Mouse (Mus musculus) stomach, embryonic 14.5 days (tissue): ENCODE measurements around the gene Ankdd1b. TPM values are rescaled to one million over a fixed set of nuclear protein-coding genes. Genes with fewer than 3 reads are reported as not detected.

Source experiments
- ATAC-seq: fragments of 200-750 bp; cut with Nextera tagmentation; 2 replicates; pipeline ENCODE4 v1.8.0; 2017; ENCODE audit warnings: low read depth, moderate TSS enrichment; ENCODE audit not compliant: insufficient number of reproducible peaks, insufficient read depth, low FRiP score
- H3K27ac ChIP-seq: fragments of 300-500 bp; sonication (generic); 2 replicates; pipeline ENCODE4 v1.5.1; 2014; ENCODE audit warnings: mild to moderate bottlenecking, low read length, moderate library complexity, mixed read lengths
- H3K27me3 ChIP-seq: fragments of 300-500 bp; sonication (generic); 2 replicates; pipeline ENCODE4 v1.6.1; 2014; ENCODE audit warnings: low read length, control low read depth, mixed read lengths; ENCODE audit not compliant: control insufficient read depth, insufficient read depth
- H3K36me3 ChIP-seq: fragments of 300-500 bp; sonication (generic); 2 replicates; pipeline ENCODE4 v1.6.1; 2014; ENCODE audit warnings: mild to moderate bottlenecking, control low read depth, low read length, moderate library complexity, mixed read lengths; ENCODE audit not compliant: control insufficient read depth, insufficient read depth
- H3K4me1 ChIP-seq: fragments of 300-500 bp; sonication (generic); 2 replicates; pipeline ENCODE4 v1.6.1; 2014; ENCODE audit warnings: low read length, control low read depth, mixed read lengths; ENCODE audit not compliant: control insufficient read depth, insufficient read depth
- H3K4me2 ChIP-seq: fragments of 300-500 bp; sonication (generic); replicated peaks from 2 replicates; pipeline ENCODE4 v1.6.1; 2014; ENCODE audit warnings: low read depth, low read length, control low read depth
- H3K4me3 ChIP-seq: fragments of 300-500 bp; sonication (generic); 2 replicates; pipeline ENCODE4 v1.5.1; 2014; ENCODE audit warnings: low read depth, low read length, control low read depth
- H3K9ac ChIP-seq: fragments of 300-500 bp; sonication (generic); replicated peaks from 2 replicates; pipeline ENCODE4 v1.6.1; 2014; ENCODE audit warnings: low read depth, mild to moderate bottlenecking, control low read depth, low read length, moderate library complexity, mixed read lengths
- H3K9me3 ChIP-seq: fragments of 300-500 bp; sonication (generic); 2 replicates; pipeline ENCODE4 v1.6.1; 2016; ENCODE audit warnings: low read depth, low read length, control low read depth; ENCODE audit not compliant: control insufficient read depth
- WGBS: fragments of 180-500 bp; shearing (Covaris S2); extraction: QIAGEN DNeasy Blood & Tissue Kit; methylation state at CpG from one replicate; pipeline ENCODE4 v1.1.7; 2014; 5-methylcytosine and 5-hydroxymethylcytosine counted together
- polyA plus RNA-seq: library from polyadenylated mRNA; unstranded; fragments of >200 nt; fragmentation: Nextera tagmentation; extraction: Ambion mirVana; gene quantifications from 2 replicates; pipeline ENCODE4 v1.2.1, GENCODE M21; 2014

Ankdd1b gene
- polyA plus RNA-seq, 1 experiment from 2014 or later, result 0.33 TPM

DNA sequence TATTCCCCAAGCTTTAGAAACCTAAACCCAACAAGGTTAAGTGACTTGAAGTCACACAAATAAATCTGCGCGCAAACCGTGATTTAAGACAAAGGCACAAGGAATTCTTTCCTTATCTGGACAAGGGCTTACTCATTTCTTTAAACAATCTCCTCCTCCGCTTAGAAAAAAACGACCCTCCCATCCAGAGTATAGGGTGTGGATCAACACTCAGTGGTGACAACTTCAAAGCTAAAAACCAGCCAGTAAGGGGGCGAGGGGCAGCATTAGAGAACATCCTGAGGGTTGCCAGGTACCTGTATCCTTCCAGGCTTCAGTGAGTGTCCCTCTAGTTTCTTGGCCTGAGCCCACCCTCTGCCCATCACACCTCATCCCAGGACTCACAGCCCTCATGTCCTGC is 442 bp downstream of the Ankdd1b start:
- no peak overlapping the region for H3K9ac ChIP-seq
- WGBS, result 47% methylated on average over 6 of the region's 6 CpGs
- no peak overlapping the region for H3K4me3 ChIP-seq
- H3K4me1 ChIP-seq, result no peaks in the 10 kb centered on the region
- no peak overlapping the region for H3K27ac ChIP-seq
- H3K36me3 ChIP-seq, result no peaks in the 10 kb centered on the region
- no peaks in the 10 kb centered on the region for H3K9me3 ChIP-seq
- no peak for ATAC-seq
- no peak overlapping the region for H3K4me2 ChIP-seq
- no peaks in the 10 kb centered on the region for H3K27me3 ChIP-seq

DNA sequence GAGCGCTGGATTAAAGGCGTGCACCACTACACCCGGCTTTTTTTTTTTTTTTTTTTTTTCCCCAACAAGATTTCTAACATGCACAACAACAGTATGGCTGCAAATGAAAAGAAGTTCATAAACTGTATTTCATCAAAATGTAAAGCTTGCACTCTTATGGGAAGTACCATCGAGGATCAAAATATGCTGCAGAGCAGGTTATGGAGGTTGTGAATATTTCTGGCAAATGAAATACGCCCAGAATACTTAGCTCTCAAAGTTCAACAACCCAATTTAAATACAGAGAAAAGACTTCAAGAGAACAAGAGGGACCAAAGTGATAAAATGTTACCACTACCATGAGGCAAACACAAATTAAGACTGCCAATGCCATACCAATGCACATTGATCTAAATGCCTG is 2.3 kb downstream of the Ankdd1b start:
- Histone ChIP-seq H3K9ac (no peak overlapping the region), H3K4me3 (no peak overlapping the region), H3K4me2 (no peak overlapping the region), H3K27ac (no peak overlapping the region), H3K36me3 (no peaks in the 10 kb centered on the region), H3K9me3 (no peaks in the 10 kb centered on the region), H3K4me1 (no peaks in the 10 kb centered on the region), H3K27me3 (no peaks in the 10 kb centered on the region)
- WGBS, result 84% methylated on average over 5 of the region's 5 CpGs
- ATAC-seq, result no peak

GRCm38 (mm10) chr13:96465315-96465714 is 5.7 kb downstream of the Ankdd1b start:
- no peak overlapping the region for H3K9ac ChIP-seq
- no peak overlapping the region for H3K27ac ChIP-seq
- H3K4me1 ChIP-seq, result 0 out of 2 replicates have a peak, but pooled peaks cover 3% of the 10 kb centered on the region
- H3K4me2 ChIP-seq, result no peak overlapping the region
- no peak overlapping the region for H3K4me3 ChIP-seq
- no peaks in the 10 kb centered on the region for H3K9me3 ChIP-seq
- no peaks in the 10 kb centered on the region for H3K27me3 ChIP-seq
- no peak for ATAC-seq
- 52% methylated on average over 5 of the region's 5 CpGs for WGBS
- no peaks in the 10 kb centered on the region for H3K36me3 ChIP-seq

DNA sequence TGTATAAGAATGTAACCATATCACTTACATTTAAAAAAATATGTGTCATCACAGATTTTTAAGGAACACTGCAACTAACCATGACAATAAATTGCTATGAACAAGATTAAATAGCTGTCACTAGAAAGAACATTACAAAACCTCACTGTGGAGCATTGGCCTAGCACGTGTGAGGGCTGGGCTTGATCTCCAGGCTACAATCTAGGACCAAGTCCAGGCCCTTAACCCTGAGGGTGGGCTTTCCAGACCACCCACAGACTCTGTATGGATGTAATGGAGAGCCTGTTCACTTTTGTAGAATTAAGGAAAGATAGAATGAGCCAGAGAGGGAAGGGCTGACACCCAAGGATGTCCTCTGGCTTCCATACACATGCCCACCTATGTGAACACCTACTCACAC is 8.4 kb downstream of the Ankdd1b start:
- ATAC-seq, result no peak
- 0 out of 2 replicates have a peak, but pooled peaks cover 3% of the 10 kb centered on the region for H3K4me1 ChIP-seq
- H3K9ac ChIP-seq, result no peak overlapping the region
- no peak overlapping the region for H3K27ac ChIP-seq
- no peaks in the 10 kb centered on the region for H3K27me3 ChIP-seq
- no peak overlapping the region for H3K4me2 ChIP-seq
- H3K9me3 ChIP-seq, result no peaks in the 10 kb centered on the region
- H3K36me3 ChIP-seq, result no peaks in the 10 kb centered on the region
- 45% methylated on average over 1 of the region's 1 CpGs for WGBS
- H3K4me3 ChIP-seq, result no peak overlapping the region

- H3K27ac ChIP-seq, result no peak overlapping the region
- H3K4me1 ChIP-seq, result 0 out of 2 replicates have a peak, but pooled peaks cover 3% of the 10 kb centered on the region
- H3K9ac ChIP-seq, result no peak overlapping the region
- WGBS, result 74% methylated on average over 4 of the region's 4 CpGs
- no peak overlapping the region for H3K4me2 ChIP-seq
- no peaks in the 10 kb centered on the region for H3K27me3 ChIP-seq
- H3K4me3 ChIP-seq, result no peak overlapping the region
- no peaks in the 10 kb centered on the region for H3K9me3 ChIP-seq
- H3K36me3 ChIP-seq, result no peaks in the 10 kb centered on the region
- ATAC-seq, result no peak
These were observed 12.4 kb downstream of the Ankdd1b start for GRCm38 (mm10) chr13:96458606-96459005.

DNA sequence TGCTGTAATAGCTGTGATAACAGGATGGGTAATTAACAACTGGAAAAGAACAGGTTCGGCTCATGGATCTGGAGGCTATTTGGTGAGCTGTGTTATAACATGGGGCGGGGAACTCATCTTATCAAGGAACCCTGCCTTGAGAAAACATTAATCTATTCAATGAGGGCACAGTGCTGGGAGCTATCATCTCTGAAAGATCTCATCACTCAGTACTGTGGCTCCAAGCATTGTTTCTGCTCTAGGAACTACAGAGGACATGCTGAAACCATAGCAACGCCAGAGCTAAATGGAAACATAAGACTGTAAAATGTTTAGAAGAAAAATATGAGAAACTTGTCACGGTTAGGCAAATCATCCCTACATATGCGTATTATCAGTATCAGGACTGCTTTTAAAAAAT is 13.0 kb downstream of the Ankdd1b start:
- 72% methylated on average over 5 of the region's 5 CpGs for WGBS
- Histone ChIP-seq H3K4me2 (no peak overlapping the region), H3K9me3 (no peaks in the 10 kb centered on the region), H3K4me3 (no peak overlapping the region), H3K27ac (no peak overlapping the region), H3K9ac (no peak overlapping the region), H3K4me1 (0 out of 2 replicates have a peak, but pooled peaks cover 3% of the 10 kb centered on the region), H3K27me3 (no peaks in the 10 kb centered on the region), H3K36me3 (no peaks in the 10 kb centered on the region)
- ATAC-seq, result no peak

- Histone ChIP-seq H3K4me1 (0 out of 2 replicates have a peak, but pooled peaks cover 1% of the 10 kb centered on the region), H3K9me3 (no peaks in the 10 kb centered on the region), H3K9ac (no peak overlapping the region), H3K4me2 (no peak overlapping the region), H3K27me3 (no peaks in the 10 kb centered on the region), H3K36me3 (no peaks in the 10 kb centered on the region), H3K27ac (no peak overlapping the region), H3K4me3 (no peak overlapping the region)
- no peak for ATAC-seq
- 85% methylated on average over 5 of the region's 5 CpGs for WGBS
These were observed 13.4 kb downstream of the Ankdd1b start for GRCm38 (mm10) chr13:96457566-96457965.

DNA sequence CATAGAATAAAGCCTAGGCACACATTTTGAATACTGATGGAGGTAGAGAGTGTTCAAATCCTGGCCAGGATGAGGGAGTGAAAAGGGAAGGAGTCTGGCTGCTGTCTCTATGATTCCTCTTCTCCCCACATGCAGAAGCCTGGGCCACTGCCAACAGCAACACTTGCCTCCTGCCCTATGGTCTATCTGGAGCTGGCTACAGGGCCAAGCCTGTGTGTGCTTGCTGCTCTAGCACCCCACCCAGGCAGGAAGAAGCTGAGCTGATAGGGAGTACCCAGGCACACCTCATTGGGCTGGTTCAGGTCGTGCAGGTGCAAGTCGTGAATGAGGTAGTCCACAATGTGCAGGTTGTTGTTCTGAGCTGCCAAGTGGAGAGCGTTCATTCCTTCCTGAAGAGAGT is 16.7 kb downstream of the Ankdd1b start:
- no peaks in the 10 kb centered on the region for H3K27me3 ChIP-seq
- H3K4me2 ChIP-seq, result no peak overlapping the region
- H3K9ac ChIP-seq, result no peak overlapping the region
- 70% methylated on average over 3 of the region's 3 CpGs for WGBS
- H3K36me3 ChIP-seq, result no peaks in the 10 kb centered on the region
- ATAC-seq, result peak; percentile 30; the same call in 1 of the 2 replicates
- H3K4me1 ChIP-seq, result 0 out of 2 replicates have a peak, but pooled peaks cover 3% of the 10 kb centered on the region
- no peak overlapping the region for H3K27ac ChIP-seq
- no peaks in the 10 kb centered on the region for H3K9me3 ChIP-seq
- no peak overlapping the region for H3K4me3 ChIP-seq

GRCm38 (mm10) chr13:96452621-96453020 is 18.4 kb downstream of the Ankdd1b start:
- no peak overlapping the region; the same call in 1 of the 2 replicates for H3K27ac ChIP-seq
- 0 out of 2 replicates have a peak, but pooled peaks cover 3% of the 10 kb centered on the region for H3K4me1 ChIP-seq
- no peak overlapping the region for H3K9ac ChIP-seq
- no peaks in the 10 kb centered on the region for H3K9me3 ChIP-seq
- no peak overlapping the region for H3K4me2 ChIP-seq
- ATAC-seq, result no peak
- no peak overlapping the region for H3K4me3 ChIP-seq
- no peaks in the 10 kb centered on the region for H3K27me3 ChIP-seq
- no peaks in the 10 kb centered on the region for H3K36me3 ChIP-seq
- 95% methylated on average over 3 of the region's 3 CpGs for WGBS
